Mouse (Mus musculus): Measurements from ENCODE around the gene Scn9a. TPM values are rescaled to one million over a fixed set of nuclear protein-coding genes. Genes with fewer than 3 reads are reported as not detected.
A peak's percentile ranks its signal among the peaks of the same experiment; 100 is the strongest.

The Scn9a gene
- total RNA-seq, 1 experiment, result 0.80 TPM

- DNase-seq (ENCODE audit: low read depth, low spot score), result no peak
- Histone ChIP-seq H3K9me3 (ENCODE audit: control insufficient read depth, insufficient read depth, low read depth, low read length) (no peaks in the 10 kb centered on the region), H3K9ac (ENCODE audit: insufficient read depth, low read depth, low read length, poor library complexity, severe bottlenecking) (no peak overlapping the region), H3K36me3 (ENCODE audit: control insufficient read depth, insufficient read depth, low read length, poor library complexity, severe bottlenecking) (no peaks in the 10 kb centered on the region), H3K27ac (ENCODE audit: insufficient read depth, low read depth, low read length, poor library complexity, severe bottlenecking) (no peak overlapping the region), H3K4me1 (ENCODE audit: control insufficient read depth in 2 of 2, insufficient read depth in 2 of 2, low read length in 2 of 2, poor library complexity in 1 of 2) (no peaks in the 10 kb centered on the region), H3K4me3 (ENCODE audit: insufficient read depth in 1 of 2, low read depth in 1 of 2, low read length in 2 of 2, poor library complexity in 1 of 2, severe bottlenecking in 1 of 2) (no peak overlapping the region)
- TF ChIP-seq ZC3H11A (IDR thresholded peaks at IDR 0.05; ENCODE audit: borderline replicate concordance, low read depth, low read length) (0 out of 2 replicates have a peak, but pooled peaks have one; percentile 14), HCFC1 (IDR thresholded peaks at IDR 0.05; ENCODE audit: borderline replicate concordance, insufficient read depth, low read length) (no peak)
- in situ Hi-C loops (cut with MboI; ENCODE audit: low sequenced_read_pairs in 2 of 2, unreplicated experiment in 2 of 2), result loop anchor here in 1 of 2 experiments (10.0 kb wide), 2 partner anchors 120 to 170 kb away; no protein-coding TSS in a partner anchor
These were observed 9.6 kb upstream of the Scn9a start for GRCm38 (mm10) chr2:66644384-66644783.

GRCm38 (mm10) chr2:66632728-66633127 is 2.0 kb downstream of the Scn9a start:
- Histone ChIP-seq H3K4me1 (ENCODE audit: control insufficient read depth in 2 of 2, insufficient read depth in 2 of 2, low read length in 2 of 2, poor library complexity in 1 of 2) (0 out of 4 replicates have a peak, but pooled peaks cover 1 to 2% of the 10 kb centered on the region in 2 experiments), H3K9me3 (ENCODE audit: control insufficient read depth, insufficient read depth, low read depth, low read length) (no peaks in the 10 kb centered on the region), H3K9ac (ENCODE audit: insufficient read depth, low read depth, low read length, poor library complexity, severe bottlenecking) (no peak overlapping the region), H3K4me3 (ENCODE audit: insufficient read depth in 1 of 2, low read depth in 1 of 2, low read length in 2 of 2, poor library complexity in 1 of 2, severe bottlenecking in 1 of 2) (no peak overlapping the region), H3K36me3 (ENCODE audit: control insufficient read depth, insufficient read depth, low read length, poor library complexity, severe bottlenecking) (no peaks in the 10 kb centered on the region), H3K27ac (ENCODE audit: insufficient read depth, low read depth, low read length, poor library complexity, severe bottlenecking) (no peak overlapping the region)
- DNase-seq (ENCODE audit: low read depth, low spot score), result no peak
- TF ChIP-seq ZNF384 (IDR thresholded peaks at IDR 0.05; ENCODE audit: low read depth, low read length) (no peak), HCFC1 (IDR thresholded peaks at IDR 0.05; ENCODE audit: borderline replicate concordance, insufficient read depth, low read length) (no peak)
- in situ Hi-C loops (cut with MboI; ENCODE audit: low sequenced_read_pairs in 2 of 2, unreplicated experiment in 2 of 2), result no loop called here

GRCm38 (mm10) chr2:66611091-66611490 is 23.7 kb downstream of the Scn9a start:
- Histone ChIP-seq H3K9ac (ENCODE audit: insufficient read depth, low read depth, low read length, poor library complexity, severe bottlenecking) (no peak overlapping the region), H3K4me3 (ENCODE audit: insufficient read depth in 1 of 2, low read depth in 1 of 2, low read length in 2 of 2, poor library complexity in 1 of 2, severe bottlenecking in 1 of 2) (no peak overlapping the region), H3K27ac (ENCODE audit: insufficient read depth, low read depth, low read length, poor library complexity, severe bottlenecking) (no peak overlapping the region), H3K4me1 (ENCODE audit: control insufficient read depth in 2 of 2, insufficient read depth in 2 of 2, low read length in 2 of 2, poor library complexity in 1 of 2) (no peaks in the 10 kb centered on the region), H3K9me3 (ENCODE audit: control insufficient read depth, insufficient read depth, low read depth, low read length) (no peaks in the 10 kb centered on the region), H3K36me3 (ENCODE audit: control insufficient read depth, insufficient read depth, low read length, poor library complexity, severe bottlenecking) (no peaks in the 10 kb centered on the region)
- in situ Hi-C loops (cut with MboI; ENCODE audit: low sequenced_read_pairs in 2 of 2, unreplicated experiment in 2 of 2), result no loop called here
- TF ChIP-seq CHD2 (IDR thresholded peaks at IDR 0.05; ENCODE audit: low read depth, low read length) (no peak), ZC3H11A (IDR thresholded peaks at IDR 0.05; ENCODE audit: borderline replicate concordance, low read depth, low read length) (no peak), MAFK (IDR thresholded peaks at IDR 0.05; ENCODE audit: insufficient read depth, low read depth, low read length) (no peak), HCFC1 (IDR thresholded peaks at IDR 0.05; ENCODE audit: borderline replicate concordance, insufficient read depth, low read length) (no peak), ZNF384 (IDR thresholded peaks at IDR 0.05; ENCODE audit: low read depth, low read length) (no peak)
- no peak for DNase-seq (ENCODE audit: low read depth, low spot score)

- no peak overlapping the region for H3K27ac ChIP-seq (ENCODE audit: insufficient read depth, low read depth, low read length, poor library complexity, severe bottlenecking)
- H3K4me3 ChIP-seq (ENCODE audit: insufficient read depth in 1 of 2, low read depth in 1 of 2, low read length in 2 of 2, poor library complexity in 1 of 2, severe bottlenecking in 1 of 2), result no peak overlapping the region
- DNase-seq (ENCODE audit: low read depth, low spot score), result no peak
- no peak overlapping the region for H3K9ac ChIP-seq (ENCODE audit: insufficient read depth, low read depth, low read length, poor library complexity, severe bottlenecking)
- H3K36me3 ChIP-seq (ENCODE audit: control insufficient read depth, insufficient read depth, low read length, poor library complexity, severe bottlenecking), result no peaks in the 10 kb centered on the region
- no peaks in the 10 kb centered on the region for H3K4me1 ChIP-seq (ENCODE audit: control insufficient read depth in 2 of 2, insufficient read depth in 2 of 2, low read length in 2 of 2, poor library complexity in 1 of 2)
- H3K9me3 ChIP-seq (ENCODE audit: control insufficient read depth, insufficient read depth, low read depth, low read length), result no peaks in the 10 kb centered on the region
- in situ Hi-C loops (cut with MboI; ENCODE audit: low sequenced_read_pairs in 2 of 2, unreplicated experiment in 2 of 2), result no loop called here
- no peak for TF ChIP-seq CHD2 (IDR thresholded peaks at IDR 0.05; ENCODE audit: low read depth, low read length)
- TF ChIP-seq ZC3H11A (IDR thresholded peaks at IDR 0.05; ENCODE audit: borderline replicate concordance, low read depth, low read length), result no peak
- no peak for TF ChIP-seq MAFK (IDR thresholded peaks at IDR 0.05; ENCODE audit: insufficient read depth, low read depth, low read length)
- no peak for TF ChIP-seq ZNF384 (IDR thresholded peaks at IDR 0.05; ENCODE audit: low read depth, low read length)
- no peak for TF ChIP-seq HCFC1 (IDR thresholded peaks at IDR 0.05; ENCODE audit: borderline replicate concordance, insufficient read depth, low read length)
These were observed 37.4 kb downstream of the Scn9a start for GRCm38 (mm10) chr2:66597313-66597712.

- no peaks in the 10 kb centered on the region for H3K4me1 ChIP-seq (ENCODE audit: control insufficient read depth in 2 of 2, insufficient read depth in 2 of 2, low read length in 2 of 2, poor library complexity in 1 of 2)
- H3K27ac ChIP-seq (ENCODE audit: insufficient read depth, low read depth, low read length, poor library complexity, severe bottlenecking), result no peak overlapping the region
- H3K4me3 ChIP-seq (ENCODE audit: insufficient read depth in 1 of 2, low read depth in 1 of 2, low read length in 2 of 2, poor library complexity in 1 of 2, severe bottlenecking in 1 of 2), result no peak overlapping the region
- H3K36me3 ChIP-seq (ENCODE audit: control insufficient read depth, insufficient read depth, low read length, poor library complexity, severe bottlenecking), result no peaks in the 10 kb centered on the region
- DNase-seq (ENCODE audit: low read depth, low spot score), result no peak
- H3K9ac ChIP-seq (ENCODE audit: insufficient read depth, low read depth, low read length, poor library complexity, severe bottlenecking), result no peak overlapping the region
- TF ChIP-seq ZNF384 (IDR thresholded peaks at IDR 0.05; ENCODE audit: low read depth, low read length), result no peak
- TF ChIP-seq CHD2 (IDR thresholded peaks at IDR 0.05; ENCODE audit: low read depth, low read length), result no peak
- no peak for TF ChIP-seq ZC3H11A (IDR thresholded peaks at IDR 0.05; ENCODE audit: borderline replicate concordance, low read depth, low read length)
- in situ Hi-C loops (cut with MboI; ENCODE audit: low sequenced_read_pairs in 2 of 2, unreplicated experiment in 2 of 2), result no loop called here
- H3K9me3 ChIP-seq (ENCODE audit: control insufficient read depth, insufficient read depth, low read depth, low read length), result no peaks in the 10 kb centered on the region
These were observed 38.6 kb downstream of the Scn9a start for GRCm38 (mm10) chr2:66596145-66596544.

Measured in ES-E14 (cell line).